Mouse (Mus musculus) ES-E14 (cell line): ENCODE data around the gene Krt80. TPM values are rescaled to one million over a fixed set of nuclear protein-coding genes. Genes with fewer than 3 reads are reported as not detected.

ENCODE experiments used
- DNase-seq: peaks from one replicate; pipeline ENCODE4 v3.0.0-alpha.2; 2013; ENCODE audit warnings: low read depth, low spot score
- H3K27ac ChIP-seq: 2 replicates; pipeline ENCODE4 v1.5.1; 2012; ENCODE audit warnings: low read depth, mild to moderate bottlenecking, low read length, moderate library complexity, mixed read lengths; ENCODE audit not compliant: poor library complexity, insufficient read depth, severe bottlenecking
- H3K36me3 ChIP-seq: 2 replicates; pipeline ENCODE4 v1.6.1; 2012; ENCODE audit warnings: mild to moderate bottlenecking, low read length, moderate library complexity, mixed read lengths; ENCODE audit not compliant: control insufficient read depth, poor library complexity, insufficient read depth, severe bottlenecking
- H3K4me1 ChIP-seq, 2 experiments: fragments of 150-350 bp in 1 of 2; sonication (generic) in 1 of 2; 2 replicates each; pipeline ENCODE4 v1.6.1; 2012; ENCODE audit warnings: low read length in 2 of 2, mild to moderate bottlenecking in 1 of 2, mixed read lengths in 1 of 2; ENCODE audit not compliant: control insufficient read depth in 2 of 2, insufficient read depth in 2 of 2, poor library complexity in 1 of 2
- H3K4me3 ChIP-seq, 2 experiments: fragments of 150-350 bp in 1 of 2; sonication (generic) in 1 of 2; 2 replicates each; pipeline ENCODE4 v1.5.1; 2012; ENCODE audit warnings: low read length in 2 of 2, low read depth in 1 of 2, mild to moderate bottlenecking in 1 of 2, mixed read lengths in 1 of 2; ENCODE audit not compliant: insufficient read depth in 1 of 2, poor library complexity in 1 of 2, severe bottlenecking in 1 of 2
- H3K9ac ChIP-seq: 2 replicates; pipeline ENCODE4 v1.6.1; 2012; ENCODE audit warnings: low read depth, mild to moderate bottlenecking, low read length, mixed read lengths; ENCODE audit not compliant: poor library complexity, insufficient read depth, severe bottlenecking
- H3K9me3 ChIP-seq: fragments of 150-350 bp; sonication (generic); 2 replicates; pipeline ENCODE4 v1.6.1; 2012; ENCODE audit warnings: low read depth, mild to moderate bottlenecking, low read length; ENCODE audit not compliant: control insufficient read depth, insufficient read depth
- CHD2 ChIP-seq: IDR thresholded peaks from 2 replicates; pipeline ENCODE4 v1.6.1; 2014; ENCODE audit warnings: mild to moderate bottlenecking, low read depth, low read length, inconsistent platforms
- HCFC1 ChIP-seq: IDR thresholded peaks from 2 replicates; pipeline ENCODE4 v1.6.1; 2012; ENCODE audit warnings: low read length, inconsistent platforms, borderline replicate concordance; ENCODE audit not compliant: insufficient read depth
- MAFK ChIP-seq: IDR thresholded peaks from 2 replicates; pipeline ENCODE4 v1.6.1; 2014; ENCODE audit warnings: mild to moderate bottlenecking, low read depth, low read length, inconsistent platforms; ENCODE audit not compliant: insufficient read depth
- ZC3H11A ChIP-seq: IDR thresholded peaks from 2 replicates; pipeline ENCODE4 v1.6.1; 2012; ENCODE audit warnings: low read depth, mild to moderate bottlenecking, inconsistent platforms, low read length, borderline replicate concordance
- ZNF384 ChIP-seq: IDR thresholded peaks from 2 replicates; pipeline ENCODE4 v1.6.1; 2012; ENCODE audit warnings: low read depth, low read length, inconsistent platforms
- in situ Hi-C, 2 experiments: fragments of 600-800 bp; cut with MboI; formaldehyde crosslinking; loops; one replicate each; pipeline ENCODE4 v1.15.1; 2025; ENCODE audit warnings: low sequenced_read_pairs in 2 of 2, inconsistent platforms in 1 of 2; ENCODE audit not compliant: unreplicated experiment in 2 of 2
- total RNA-seq: library from RNA; depleted of rRNA; stranded (reverse); fragments of 300-350 nt; gene quantifications from 2 replicates; pipeline ENCODE4 v1.2.3, GENCODE M21; 2012

The Krt80 gene
- total RNA-seq, 1 experiment: 0.18 TPM

GRCm38 (mm10) chr15:101315378-101315777 lies 54.6 kb downstream of the Krt80 start:
- in situ Hi-C loops: no loop called here
- Histone ChIP-seq H3K9ac (no peak overlapping the region), H3K27ac (no peak overlapping the region), H3K4me3 (no peak overlapping the region), H3K9me3 (no peaks in the 10 kb centered on the region), H3K36me3 (no peaks in the 10 kb centered on the region), H3K4me1 (peaks cover 0 to 10% of the 10 kb centered on the region in 2 experiments; a peak in 2 of 4 replicates)
- no peak for TF ChIP-seq CHD2
- no peak for TF ChIP-seq MAFK
- DNase-seq: no peak

- Histone ChIP-seq H3K4me1 (peaks cover 0 to 7% of the 10 kb centered on the region in 2 experiments; a peak in 2 of 4 replicates), H3K36me3 (no peaks in the 10 kb centered on the region), H3K27ac (no peak overlapping the region), H3K4me3 (no peak overlapping the region), H3K9me3 (no peaks in the 10 kb centered on the region), H3K9ac (no peak overlapping the region)
- DNase-seq: no peak
- TF ChIP-seq MAFK (no peak), HCFC1 (no peak), CHD2 (no peak), ZC3H11A (no peak), ZNF384 (no peak)
- in situ Hi-C loops: no loop called here
These were observed 58.0 kb downstream of the Krt80 start for GRCm38 (mm10) chr15:101312006-101312405.

- no peaks in the 10 kb centered on the region for H3K9me3 ChIP-seq
- H3K4me3 ChIP-seq: no peak overlapping the region
- TF ChIP-seq HCFC1 (no peak), CHD2 (no peak)
- no peak overlapping the region for H3K27ac ChIP-seq
- DNase-seq: no peak
- no peaks in the 10 kb centered on the region for H3K36me3 ChIP-seq
- in situ Hi-C loops: no loop called here
- no peak overlapping the region for H3K9ac ChIP-seq
- peaks cover 0 to 1% of the 10 kb centered on the region in 2 experiments; a peak in 1 of 4 replicates for H3K4me1 ChIP-seq
These were observed 58.7 kb downstream of the Krt80 start for GRCm38 (mm10) chr15:101311087-101311770.

- no peak for DNase-seq
- no peak overlapping the region for H3K9ac ChIP-seq
- no peak for TF ChIP-seq MAFK
- TF ChIP-seq HCFC1: no peak
- no peak for TF ChIP-seq ZC3H11A
These were observed 60.5 kb downstream of the Krt80 start for GRCm38 (mm10) chr15:101309493-101309892.

GRCm38 (mm10) chr15:101308440-101309348 lies 61.3 kb downstream of the Krt80 start:
- Histone ChIP-seq H3K4me3 (no peak overlapping the region), H3K9ac (no peak overlapping the region), H3K4me1 (no peaks in the 10 kb centered on the region), H3K9me3 (no peaks in the 10 kb centered on the region), H3K27ac (no peak overlapping the region), H3K36me3 (no peaks in the 10 kb centered on the region)
- no peak for TF ChIP-seq CHD2
- no peak for TF ChIP-seq ZNF384
- no peak for TF ChIP-seq HCFC1
- no peak for TF ChIP-seq MAFK
- TF ChIP-seq ZC3H11A: no peak
- DNase-seq: no peak
- in situ Hi-C loops: no loop called here

More at GRCm38 (mm10) chr15:101309493-101309892, 60.5 kb downstream of the Krt80 start:
- H3K27ac ChIP-seq: no peak overlapping the region
- H3K4me1 ChIP-seq: no peaks in the 10 kb centered on the region
- H3K4me3 ChIP-seq: no peak overlapping the region
- no peaks in the 10 kb centered on the region for H3K9me3 ChIP-seq
- H3K36me3 ChIP-seq: no peaks in the 10 kb centered on the region
- in situ Hi-C loops: no loop called here
